Mouse (Mus musculus): ENCODE measurements around the gene Zfp53. TPM values are rescaled to one million over a fixed set of nuclear protein-coding genes. Genes with fewer than 3 reads are reported as not detected.
"Not testable (repeated sequence)": the region's sequence is repeated elsewhere in the genome, so short reads cannot be mapped to it uniquely, and the experiment has no call there.

Gene Zfp53
- total RNA-seq, 1 experiment = 5.9 TPM

- H3K4me3 ChIP-seq (ENCODE audit: insufficient read depth in 1 of 2, low read depth in 1 of 2, low read length in 2 of 2, poor library complexity in 1 of 2, severe bottlenecking in 1 of 2); H3K9me3 ChIP-seq (ENCODE audit: control insufficient read depth, insufficient read depth, low read depth, low read length); H3K9ac ChIP-seq (ENCODE audit: insufficient read depth, low read depth, low read length, poor library complexity, severe bottlenecking); H3K27ac ChIP-seq (ENCODE audit: insufficient read depth, low read depth, low read length, poor library complexity, severe bottlenecking); in situ Hi-C loops (cut with MboI; ENCODE audit: low sequenced_read_pairs in 2 of 2, unreplicated experiment in 2 of 2); H3K4me1 ChIP-seq (ENCODE audit: control insufficient read depth in 2 of 2, insufficient read depth in 2 of 2, low read length in 2 of 2, poor library complexity in 1 of 2); DNase-seq (ENCODE audit: low read depth, low spot score); H3K36me3 ChIP-seq (ENCODE audit: control insufficient read depth, insufficient read depth, low read length, poor library complexity, severe bottlenecking): not testable (repeated sequence)
These were observed 10.6 kb upstream of the Zfp53 start for GRCm38 (mm10) chr17:21478103-21478777.

GRCm38 (mm10) chr17:21489500-21490001 lies 753 bp downstream of the Zfp53 start:
- peak overlapping the region; percentile 74 to 85 for H3K4me3 ChIP-seq (ENCODE audit: insufficient read depth in 1 of 2, low read depth in 1 of 2, low read length in 2 of 2, poor library complexity in 1 of 2, severe bottlenecking in 1 of 2)
- H3K27ac ChIP-seq (ENCODE audit: insufficient read depth, low read depth, low read length, poor library complexity, severe bottlenecking) = no peak overlapping the region
- 0 out of 4 replicates have a peak, but pooled peaks cover 0 to 1% of the 10 kb centered on the region in 2 experiments for H3K4me1 ChIP-seq (ENCODE audit: control insufficient read depth in 2 of 2, insufficient read depth in 2 of 2, low read length in 2 of 2, poor library complexity in 1 of 2)
- no peak for TF ChIP-seq HCFC1 (IDR thresholded peaks at IDR 0.05; ENCODE audit: borderline replicate concordance, insufficient read depth, low read length)
- TF ChIP-seq CHD2 (IDR thresholded peaks at IDR 0.05; ENCODE audit: low read depth, low read length) = no peak
- H3K9me3 ChIP-seq (ENCODE audit: control insufficient read depth, insufficient read depth, low read depth, low read length) = no peaks in the 10 kb centered on the region
- no peak for DNase-seq (ENCODE audit: low read depth, low spot score)
- H3K36me3 ChIP-seq (ENCODE audit: control insufficient read depth, insufficient read depth, low read length, poor library complexity, severe bottlenecking) = no peaks in the 10 kb centered on the region
- in situ Hi-C loops (cut with MboI; ENCODE audit: low sequenced_read_pairs in 2 of 2, unreplicated experiment in 2 of 2) = no loop called here
- H3K9ac ChIP-seq (ENCODE audit: insufficient read depth, low read depth, low read length, poor library complexity, severe bottlenecking) = no peak overlapping the region

- in situ Hi-C loops (cut with MboI; ENCODE audit: low sequenced_read_pairs in 2 of 2, unreplicated experiment in 2 of 2) = no loop called here
- Histone ChIP-seq H3K4me1 (ENCODE audit: control insufficient read depth in 2 of 2, insufficient read depth in 2 of 2, low read length in 2 of 2, poor library complexity in 1 of 2) (no peaks in the 10 kb centered on the region), H3K4me3 (ENCODE audit: insufficient read depth in 1 of 2, low read depth in 1 of 2, low read length in 2 of 2, poor library complexity in 1 of 2, severe bottlenecking in 1 of 2) (no peak overlapping the region), H3K36me3 (ENCODE audit: control insufficient read depth, insufficient read depth, low read length, poor library complexity, severe bottlenecking) (peaks cover 4% of the 10 kb centered on the region; the same call in 1 of the 2 replicates), H3K27ac (ENCODE audit: insufficient read depth, low read depth, low read length, poor library complexity, severe bottlenecking) (no peak overlapping the region), H3K9me3 (ENCODE audit: control insufficient read depth, insufficient read depth, low read depth, low read length) (no peaks in the 10 kb centered on the region), H3K9ac (ENCODE audit: insufficient read depth, low read depth, low read length, poor library complexity, severe bottlenecking) (no peak overlapping the region)
- no peak for TF ChIP-seq HCFC1 (IDR thresholded peaks at IDR 0.05; ENCODE audit: borderline replicate concordance, insufficient read depth, low read length)
- TF ChIP-seq MAFK (IDR thresholded peaks at IDR 0.05; ENCODE audit: insufficient read depth, low read depth, low read length) = no peak
- no peak for TF ChIP-seq ZNF384 (IDR thresholded peaks at IDR 0.05; ENCODE audit: low read depth, low read length)
- no peak for TF ChIP-seq CHD2 (IDR thresholded peaks at IDR 0.05; ENCODE audit: low read depth, low read length)
- no peak for TF ChIP-seq ZC3H11A (IDR thresholded peaks at IDR 0.05; ENCODE audit: borderline replicate concordance, low read depth, low read length)
- no peak for DNase-seq (ENCODE audit: low read depth, low spot score)
These were observed 12.6 kb downstream of the Zfp53 start for GRCm38 (mm10) chr17:21501365-21501764.

- Histone ChIP-seq H3K4me1 (ENCODE audit: control insufficient read depth in 2 of 2, insufficient read depth in 2 of 2, low read length in 2 of 2, poor library complexity in 1 of 2) (no peaks in the 10 kb centered on the region), H3K36me3 (ENCODE audit: control insufficient read depth, insufficient read depth, low read length, poor library complexity, severe bottlenecking) (peaks cover 4% of the 10 kb centered on the region; the same call in 1 of the 2 replicates), H3K27ac (ENCODE audit: insufficient read depth, low read depth, low read length, poor library complexity, severe bottlenecking) (no peak overlapping the region), H3K4me3 (ENCODE audit: insufficient read depth in 1 of 2, low read depth in 1 of 2, low read length in 2 of 2, poor library complexity in 1 of 2, severe bottlenecking in 1 of 2) (no peak overlapping the region), H3K9ac (ENCODE audit: insufficient read depth, low read depth, low read length, poor library complexity, severe bottlenecking) (no peak overlapping the region), H3K9me3 (ENCODE audit: control insufficient read depth, insufficient read depth, low read depth, low read length) (no peaks in the 10 kb centered on the region; the same call in 1 of the 2 replicates)
- no peak for DNase-seq (ENCODE audit: low read depth, low spot score)
- TF ChIP-seq ZC3H11A (IDR thresholded peaks at IDR 0.05; ENCODE audit: borderline replicate concordance, low read depth, low read length) = no peak
- no peak for TF ChIP-seq ZNF384 (IDR thresholded peaks at IDR 0.05; ENCODE audit: low read depth, low read length)
- TF ChIP-seq HCFC1 (IDR thresholded peaks at IDR 0.05; ENCODE audit: borderline replicate concordance, insufficient read depth, low read length) = no peak
- TF ChIP-seq MAFK (IDR thresholded peaks at IDR 0.05; ENCODE audit: insufficient read depth, low read depth, low read length) = no peak
- TF ChIP-seq CHD2 (IDR thresholded peaks at IDR 0.05; ENCODE audit: low read depth, low read length) = no peak
- in situ Hi-C loops (cut with MboI; ENCODE audit: low sequenced_read_pairs in 2 of 2, unreplicated experiment in 2 of 2) = no loop called here
These were observed 15.7 kb downstream of the Zfp53 start for GRCm38 (mm10) chr17:21504524-21504923.

DNA sequence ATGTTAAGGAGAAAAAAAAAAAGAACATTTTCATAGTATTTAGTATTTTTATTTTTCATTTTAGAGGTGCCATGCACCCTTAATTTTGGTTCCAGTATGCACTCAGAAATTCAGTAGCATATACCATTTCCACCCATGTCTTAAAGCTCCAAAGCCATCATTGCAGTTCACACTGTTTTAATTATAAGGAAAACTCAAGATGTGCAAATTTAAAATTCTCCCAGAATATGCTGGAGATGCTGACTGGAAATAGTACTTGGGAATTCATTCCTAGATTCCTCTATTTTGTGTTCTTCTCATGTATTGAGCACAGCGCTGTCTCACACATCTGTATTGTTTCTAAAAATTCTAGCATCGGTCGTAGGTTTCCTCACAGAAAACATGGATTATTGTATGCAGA lies 17.5 kb downstream of the Zfp53 start:
- Histone ChIP-seq H3K4me3 (ENCODE audit: insufficient read depth in 1 of 2, low read depth in 1 of 2, low read length in 2 of 2, poor library complexity in 1 of 2, severe bottlenecking in 1 of 2) (no peak overlapping the region), H3K36me3 (ENCODE audit: control insufficient read depth, insufficient read depth, low read length, poor library complexity, severe bottlenecking) (peaks cover 6% of the 10 kb centered on the region), H3K9ac (ENCODE audit: insufficient read depth, low read depth, low read length, poor library complexity, severe bottlenecking) (no peak overlapping the region), H3K27ac (ENCODE audit: insufficient read depth, low read depth, low read length, poor library complexity, severe bottlenecking) (no peak overlapping the region), H3K9me3 (ENCODE audit: control insufficient read depth, insufficient read depth, low read depth, low read length) (no peaks in the 10 kb centered on the region; the same call in 1 of the 2 replicates), H3K4me1 (ENCODE audit: control insufficient read depth in 2 of 2, insufficient read depth in 2 of 2, low read length in 2 of 2, poor library complexity in 1 of 2) (no peaks in the 10 kb centered on the region)
- in situ Hi-C loops (cut with MboI; ENCODE audit: low sequenced_read_pairs in 2 of 2, unreplicated experiment in 2 of 2) = no loop called here
- DNase-seq (ENCODE audit: low read depth, low spot score) = no peak
- no peak for TF ChIP-seq ZC3H11A (IDR thresholded peaks at IDR 0.05; ENCODE audit: borderline replicate concordance, low read depth, low read length)
- no peak for TF ChIP-seq CHD2 (IDR thresholded peaks at IDR 0.05; ENCODE audit: low read depth, low read length)
- TF ChIP-seq MAFK (IDR thresholded peaks at IDR 0.05; ENCODE audit: insufficient read depth, low read depth, low read length) = no peak
- TF ChIP-seq ZNF384 (IDR thresholded peaks at IDR 0.05; ENCODE audit: low read depth, low read length) = no peak
- TF ChIP-seq HCFC1 (IDR thresholded peaks at IDR 0.05; ENCODE audit: borderline replicate concordance, insufficient read depth, low read length) = no peak

Data from ES-E14 (cell line).